Mouse (Mus musculus) CH12.LX (cell line): ENCODE measurements at regions not wholly inside any gene's neighbourhood (a gene's known extent, or its start where the extent isn't known, plus 50 kb on each side); places are given as distances from the start of the nearest gene placed in this dataset.

Experiments used
- CTCF ChIP-seq, 2 experiments: IDR thresholded peaks in 1 of 2; conservative IDR thresholded peaks in 1 of 2; 2 replicates each; pipeline ENCODE4 v1.5.1; 2011 to 2012; ENCODE audit warnings: low read depth in 2 of 2, low read length in 2 of 2, improper control_type of control experiment in 1 of 2, inconsistent platforms in 1 of 2, mild to moderate bottlenecking in 1 of 2, moderate library complexity in 1 of 2
- E2F4 ChIP-seq: IDR thresholded peaks from 2 replicates; pipeline ENCODE4 v1.6.1; 2011; ENCODE audit warnings: low read depth, low read length, improper control_type of control experiment; ENCODE audit not compliant: insufficient replicate concordance
- GABPA ChIP-seq: IDR thresholded peaks from 2 replicates; pipeline ENCODE4 v1.6.1; 2012; ENCODE audit warnings: low read depth, low read length, improper control_type of control experiment, inconsistent platforms; ENCODE audit not compliant: insufficient replicate concordance
- JUND ChIP-seq: conservative IDR thresholded peaks from 2 replicates; pipeline ENCODE4 v1.6.1; 2011; ENCODE audit warnings: low read depth, low read length, improper control_type of control experiment
- POLR2A ChIP-seq: IDR thresholded peaks from 2 replicates; pipeline ENCODE4 v1.6.1; 2011; ENCODE audit warnings: low read depth, mild to moderate bottlenecking, improper control_type of control experiment, low read length
- RCOR1 ChIP-seq: conservative IDR thresholded peaks from 2 replicates; pipeline ENCODE4 v1.6.1; 2012; ENCODE audit warnings: low read depth, mild to moderate bottlenecking, inconsistent platforms, low read length, improper control_type of control experiment
- ZMIZ1 ChIP-seq: IDR thresholded peaks from 2 replicates; pipeline ENCODE4 v1.6.1; 2012; ENCODE audit warnings: low read depth, mild to moderate bottlenecking, inconsistent platforms, low read length, improper control_type of control experiment

DNA sequence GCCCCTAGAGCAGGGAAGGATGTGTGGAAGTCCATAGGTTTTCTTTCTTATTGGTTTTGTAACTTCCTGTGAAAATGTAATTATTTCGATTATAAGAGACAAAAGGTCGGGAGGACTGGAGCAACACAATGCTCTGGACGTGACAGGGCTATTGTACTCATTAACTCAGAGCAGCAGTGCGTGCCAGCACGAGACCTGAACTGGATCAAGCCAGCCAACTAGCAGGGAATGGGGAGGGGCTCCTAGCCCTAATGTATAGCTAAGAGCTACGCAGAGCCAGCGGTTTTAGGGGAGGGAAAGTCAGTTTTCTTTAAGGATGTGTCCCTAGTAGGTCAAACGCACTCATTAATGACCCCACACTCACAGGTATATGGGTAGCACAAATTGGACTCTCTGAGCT, 137.2 kb upstream of the Map3k7 start:
- TF ChIP-seq CTCF (conservative IDR thresholded peaks at IDR 0.05 in 1 of 2, IDR thresholded peaks at IDR 0.05 in 1 of 2; ENCODE audit: low read depth in 2 of 2, low read length in 2 of 2) (no peak), E2F4 (no peak), GABPA (no peak), POLR2A (no peak), ZMIZ1 (no peak), RCOR1 (no peak), JUND (no peak)
